Mouse (Mus musculus): ENCODE results near the gene Synj1. TPM values are rescaled to one million over a fixed set of nuclear protein-coding genes. Genes with fewer than 3 reads are reported as not detected.

Synj1 gene
- total RNA-seq, 2 experiments from 2014 or later = 11.2 to 13.8 TPM

GRCm38 (mm10) chr16:91030751-91031150, 19.6 kb upstream of the Synj1 start:
- H3K27ac ChIP-seq = no peak overlapping the region
- intact Hi-C loops (cut with DNase I) = no loop called here
- no peak for TF ChIP-seq CTCF (IDR thresholded peaks at IDR 0.05)

DNA sequence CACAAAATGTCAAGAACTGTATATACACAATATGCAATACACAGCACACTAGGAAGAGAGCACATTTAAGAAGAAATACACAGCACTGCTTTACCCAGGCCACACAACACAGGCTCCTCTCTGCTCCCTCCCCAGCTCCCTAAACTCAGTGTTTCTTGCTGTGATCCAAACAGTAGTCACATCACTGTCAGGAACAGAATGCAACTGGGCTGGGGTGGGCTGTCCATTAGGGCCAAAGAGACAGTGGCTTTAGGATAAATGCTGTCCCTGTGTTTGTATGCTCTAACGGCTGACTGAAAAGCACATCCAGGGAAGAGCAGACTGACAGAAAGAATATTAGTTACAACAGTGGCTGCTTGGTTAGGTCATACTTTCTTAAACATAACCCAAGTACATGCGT, 18.8 kb upstream of the Synj1 start:
- DNase-seq = no peak
- Histone ChIP-seq H3K27ac (no peak overlapping the region), H3K4me3 (no peak overlapping the region)
- no peak for TF ChIP-seq CTCF (IDR thresholded peaks at IDR 0.05)
- intact Hi-C loops (cut with DNase I) = no loop called here

More at GRCm38 (mm10) chr16:91030751-91031150, 19.6 kb upstream of the Synj1 start:
- H3K4me3 ChIP-seq = no peak overlapping the region
- no peak for DNase-seq

GRCm38 (mm10) chr16:91029161-91029743, 18.1 kb upstream of the Synj1 start:
- DNase-seq = no peak
- Histone ChIP-seq H3K27ac (no peak overlapping the region), H3K4me3 (no peak overlapping the region)
- no peak for TF ChIP-seq CTCF (IDR thresholded peaks at IDR 0.05)
- intact Hi-C loops (cut with DNase I) = no loop called here

GRCm38 (mm10) chr16:91026290-91026689, 15.2 kb upstream of the Synj1 start:
- intact Hi-C loops (cut with DNase I) = no loop called here
- no peak overlapping the region for H3K27ac ChIP-seq
- no peak overlapping the region for H3K4me3 ChIP-seq
- no peak for TF ChIP-seq CTCF (IDR thresholded peaks at IDR 0.05)
- no peak for DNase-seq

GRCm38 (mm10) chr16:91023384-91023783, 12.3 kb upstream of the Synj1 start:
- no peak overlapping the region for H3K4me3 ChIP-seq
- intact Hi-C loops (cut with DNase I) = no loop called here
- H3K27ac ChIP-seq = no peak overlapping the region
- peak; percentile 62 for TF ChIP-seq CTCF (IDR thresholded peaks at IDR 0.05)
- DNase-seq = no peak

DNA sequence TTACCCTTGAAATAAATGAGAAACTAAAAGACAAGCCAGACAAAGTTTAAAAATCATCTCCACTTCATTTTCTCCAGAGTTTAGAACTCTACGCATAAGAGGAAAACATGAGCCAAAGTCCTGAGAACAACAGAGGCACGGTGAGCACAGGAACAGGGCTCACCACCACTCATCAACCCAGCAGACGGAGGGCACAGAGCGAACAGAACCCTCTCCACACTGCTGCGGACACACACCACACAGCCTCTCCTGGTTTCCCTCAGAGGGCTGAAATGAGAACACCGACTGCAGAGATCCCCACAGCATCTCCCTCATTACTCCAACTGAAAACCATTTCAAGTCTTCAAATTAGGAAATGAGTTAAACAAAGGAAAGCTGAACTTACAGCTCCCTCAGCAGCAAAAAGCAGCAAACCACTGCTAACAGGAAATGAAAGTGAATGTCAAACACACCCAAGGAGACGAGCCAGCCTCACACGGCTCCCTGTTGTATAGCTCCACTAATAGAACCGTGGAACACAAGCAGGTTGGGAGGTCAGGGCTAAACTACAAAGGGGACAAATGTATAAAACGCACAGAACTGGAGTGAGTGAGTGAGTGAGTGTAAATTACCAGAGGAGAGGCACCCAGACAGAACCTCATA, 9.9 kb upstream of the Synj1 start:
- TF ChIP-seq CTCF (IDR thresholded peaks at IDR 0.05) = no peak
- intact Hi-C loops (cut with DNase I) = no loop called here
- no peak overlapping the region for H3K4me3 ChIP-seq
- no peak overlapping the region for H3K27ac ChIP-seq
- no peak for DNase-seq

GRCm38 (mm10) chr16:91019476-91019875, 8.4 kb upstream of the Synj1 start:
- intact Hi-C loops (cut with DNase I) = no loop called here
- no peak overlapping the region for H3K4me3 ChIP-seq
- TF ChIP-seq CTCF (IDR thresholded peaks at IDR 0.05) = no peak
- H3K27ac ChIP-seq = no peak overlapping the region
- DNase-seq = no peak

GRCm38 (mm10) chr16:91015761-91016160, 4.7 kb upstream of the Synj1 start:
- intact Hi-C loops (cut with DNase I) = no loop called here

DNA sequence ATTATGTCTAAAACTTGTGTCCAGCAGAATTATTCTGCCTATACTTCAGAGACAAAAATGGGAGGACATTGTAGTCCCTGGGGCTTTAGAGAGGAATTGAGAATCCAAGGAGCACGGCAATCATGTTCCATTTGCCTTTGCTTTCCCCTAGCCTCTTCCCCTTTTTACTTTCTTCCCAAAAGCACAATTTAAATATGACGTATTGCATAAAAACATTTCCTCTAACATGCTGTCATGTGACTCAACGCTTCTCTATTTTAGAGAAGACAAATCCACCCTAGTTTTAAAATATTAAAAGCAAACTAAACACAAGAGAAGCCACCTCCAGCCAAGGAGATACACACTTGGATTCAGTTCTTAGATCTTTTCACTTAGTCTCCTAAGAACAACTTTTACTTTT, 739 bp upstream of the Synj1 start:
- intact Hi-C loops (cut with DNase I) = loop anchor here (2.0 to 5.0 kb wide), 3 partner anchors 33 to 630 kb away; partner anchors contain the start of genes Cfap298 and Paxbp1
- no peak for DNase-seq
- peak overlapping the region; percentile 96 for H3K27ac ChIP-seq
- TF ChIP-seq CTCF (IDR thresholded peaks at IDR 0.05) = no peak
- peak overlapping the region; percentile 100 for H3K4me3 ChIP-seq

More at GRCm38 (mm10) chr16:91015761-91016160, 4.7 kb upstream of the Synj1 start:
- no peak for TF ChIP-seq CTCF (IDR thresholded peaks at IDR 0.05)
- DNase-seq = no peak
- Histone ChIP-seq H3K4me3 (no peak overlapping the region), H3K27ac (no peak overlapping the region)

DNA sequence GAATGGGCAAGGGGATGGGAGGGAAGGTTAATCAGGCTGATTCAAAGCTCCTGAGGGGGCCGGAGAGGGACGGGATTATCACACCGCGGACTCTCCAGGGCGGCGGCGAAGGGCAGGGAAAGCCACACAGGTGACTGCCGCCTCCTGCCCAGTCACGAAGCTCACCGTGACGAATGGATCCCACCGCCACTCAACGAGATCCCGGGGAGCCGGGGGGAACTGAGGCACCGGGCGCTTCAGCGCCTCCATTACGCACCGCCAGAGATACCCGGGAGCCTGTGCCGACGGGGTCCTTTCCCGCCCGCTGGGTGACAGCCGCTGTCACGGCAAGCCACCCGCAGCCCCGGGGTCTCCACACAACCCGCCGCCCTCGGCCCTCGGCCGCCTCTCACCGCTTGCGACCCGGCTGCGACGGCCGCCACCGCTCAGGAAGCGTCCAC, 507 bp downstream of the Synj1 start:
- TF ChIP-seq CTCF (IDR thresholded peaks at IDR 0.05) = no peak
- Histone ChIP-seq H3K4me3 (peak overlapping the region; percentile 100), H3K27ac (peak overlapping the region; percentile 96)
- no peak for DNase-seq
- intact Hi-C loops (cut with DNase I) = loop anchor here (2.0 to 5.0 kb wide), 3 partner anchors 34 to 632 kb away; partner anchors contain the start of genes Cfap298 and Paxbp1

- H3K4me3 ChIP-seq = peak overlapping the region; percentile 100
- H3K27ac ChIP-seq = peak overlapping the region; percentile 96
- no peak for TF ChIP-seq CTCF (IDR thresholded peaks at IDR 0.05)
- DNase-seq = no peak
- intact Hi-C loops (cut with DNase I) = loop anchor here (2.0 to 5.0 kb wide), 3 partner anchors 35 to 632 kb away; partner anchors contain the start of genes Cfap298 and Paxbp1
Measured at GRCm38 (mm10) chr16:91009942-91010529, 1.1 kb downstream of the Synj1 start.

DNA sequence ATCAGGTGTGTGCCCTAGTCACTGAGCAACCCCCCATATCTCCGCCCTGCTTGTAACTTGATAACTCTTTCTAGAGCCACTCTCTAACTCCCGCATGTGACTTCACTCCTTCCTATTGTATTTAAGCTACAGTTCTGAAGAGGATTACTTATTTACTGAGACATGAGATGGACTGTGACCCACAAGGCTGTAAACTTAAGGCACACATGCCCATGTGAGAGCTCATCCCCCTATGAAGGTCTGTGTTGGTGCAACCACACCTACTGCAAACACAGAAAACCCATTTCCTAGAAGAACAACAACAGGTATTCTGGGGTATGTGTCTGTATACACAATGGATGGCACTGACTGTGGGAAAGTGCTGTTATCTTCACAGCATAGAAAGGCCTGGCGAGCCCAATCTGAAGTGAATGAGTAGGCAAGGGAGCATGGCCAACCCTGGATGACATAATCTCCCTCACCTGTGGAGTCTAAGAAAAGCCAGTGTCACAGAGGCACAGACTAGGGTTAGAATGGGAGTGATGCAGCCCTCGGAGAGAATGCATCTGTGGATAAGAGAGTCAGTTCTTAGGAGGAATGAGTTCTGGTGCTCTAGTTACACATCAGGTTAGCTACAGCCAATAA, 6.1 kb downstream of the Synj1 start:
- H3K4me3 ChIP-seq = no peak overlapping the region
- TF ChIP-seq CTCF (IDR thresholded peaks at IDR 0.05) = no peak
- intact Hi-C loops (cut with DNase I) = no loop called here
- no peak overlapping the region for H3K27ac ChIP-seq
- no peak for DNase-seq

GRCm38 (mm10) chr16:91001098-91001497, 10.0 kb downstream of the Synj1 start:
- intact Hi-C loops (cut with DNase I) = no loop called here
- H3K27ac ChIP-seq = no peak overlapping the region
- no peak overlapping the region for H3K4me3 ChIP-seq
- no peak for DNase-seq
- no peak for TF ChIP-seq CTCF (IDR thresholded peaks at IDR 0.05)
